Mouse (Mus musculus): Measurements from ENCODE around the gene Vps11.
"Not testable (repeated sequence)": the region's sequence is repeated elsewhere in the genome, so short reads cannot be mapped to it uniquely, and the experiment has no call there.

DNA sequence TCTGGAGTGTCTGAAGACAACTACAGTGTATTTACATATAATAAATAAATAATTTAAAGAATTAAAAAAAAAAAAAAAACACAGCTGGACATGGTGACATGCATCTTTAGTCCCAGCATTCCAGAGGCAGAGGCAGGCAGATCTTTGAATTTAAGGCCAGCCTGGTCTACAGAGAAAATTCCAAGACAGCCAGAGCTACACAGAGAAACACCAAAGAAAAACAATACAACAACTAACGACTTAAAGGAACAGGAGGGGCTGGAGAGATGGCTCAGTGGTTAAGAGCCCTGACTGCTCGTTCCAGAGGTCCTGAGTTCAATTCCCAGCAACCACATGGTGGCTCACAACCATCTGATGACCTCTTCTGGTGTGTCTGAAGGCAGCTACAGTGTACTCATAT lies 15.9 kb upstream of the Vps11 start:
- TF ChIP-seq CTCF, EP300 (IDR thresholded peaks at IDR 0.05; ENCODE audit: low read depth): not testable (repeated sequence)
